Mouse (Mus musculus): ENCODE measurements around the gene Itgb8.

Gene Itgb8

DNA sequence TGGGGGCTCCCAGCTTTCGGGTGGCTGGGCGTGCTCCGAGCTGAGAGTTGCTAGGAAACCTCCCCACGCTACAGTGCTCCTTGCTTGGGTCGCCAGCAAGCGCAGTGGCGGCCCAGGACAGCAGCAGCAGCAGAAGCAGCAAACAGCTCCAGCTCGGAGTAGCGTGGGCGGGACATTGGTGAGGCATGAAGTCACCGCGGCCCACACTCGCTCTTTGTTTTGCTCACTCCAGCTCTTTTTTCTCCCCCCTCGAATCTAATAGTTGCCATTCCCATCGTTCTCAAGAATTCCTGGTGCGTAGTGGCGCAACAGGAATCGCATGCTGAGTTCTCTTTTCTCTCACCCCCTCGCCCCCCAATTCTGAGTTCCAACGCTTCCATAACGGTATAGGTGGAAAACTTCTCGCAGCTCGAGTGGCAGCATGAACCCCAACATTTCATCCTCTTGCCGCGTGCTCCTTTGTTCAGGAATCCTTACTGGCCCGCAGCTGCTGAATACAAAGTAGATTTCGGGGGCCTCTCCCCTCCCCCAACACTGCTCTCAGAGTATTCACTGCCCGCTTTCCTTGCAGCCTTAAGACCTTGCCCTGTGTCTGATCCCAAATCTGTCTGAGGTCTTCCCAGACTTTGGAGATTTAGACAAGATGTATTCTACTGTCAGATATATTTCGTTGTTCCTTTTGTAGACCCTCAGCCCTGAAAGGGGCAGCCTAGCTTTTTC lies at the start of gene Itgb8:
Gene Itgb8, minus strand, starts transcription at position 107 of the 720 bp plus-strand sequence.
- peak in 1 of 2 experiments; percentile 62 for DNase-seq (ENCODE audit: low spot score in 2 of 2)

DNA sequence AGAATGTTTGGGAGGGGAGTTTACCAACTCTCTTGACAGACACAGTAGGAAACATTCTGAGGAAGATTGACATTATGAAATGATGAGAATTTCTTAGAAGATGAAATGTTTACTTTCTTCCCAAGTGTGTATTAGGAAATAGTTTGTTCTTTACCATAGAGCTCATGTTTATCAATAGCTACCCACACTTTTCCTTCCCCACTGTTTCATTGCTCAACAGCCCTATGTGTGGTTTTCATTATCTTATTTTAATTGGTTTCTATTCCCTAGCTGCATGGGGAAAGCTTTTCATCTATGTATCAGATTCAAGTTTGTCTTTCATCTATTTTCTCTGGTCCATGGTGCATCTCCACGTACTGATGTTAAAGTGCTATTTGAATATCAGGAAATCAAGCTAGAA lies 37.7 kb upstream of the Itgb8 start:
- DNase-seq (ENCODE audit: low spot score in 2 of 2) = no peak

DNA sequence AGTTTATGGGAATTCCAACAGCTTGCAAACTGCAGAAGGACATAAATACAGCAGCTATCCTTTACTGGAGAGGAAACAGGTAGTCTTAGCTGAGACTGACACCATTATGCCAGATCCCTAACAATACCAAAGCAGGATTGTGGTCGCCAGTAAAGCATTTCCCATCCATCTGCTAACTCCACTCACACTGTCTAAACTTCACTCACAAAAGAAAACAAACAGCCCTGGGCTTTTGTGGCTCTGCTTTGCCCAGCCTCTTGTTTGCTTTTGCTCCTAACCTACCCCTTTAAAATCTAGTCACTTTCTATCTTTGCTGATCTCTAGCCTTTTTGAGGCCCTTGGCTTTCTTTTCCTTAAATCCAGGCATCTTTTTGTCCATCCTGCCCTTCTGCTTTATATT lies 35.0 kb upstream of the Itgb8 start:
- no peak for DNase-seq (ENCODE audit: low spot score in 2 of 2)

DNA sequence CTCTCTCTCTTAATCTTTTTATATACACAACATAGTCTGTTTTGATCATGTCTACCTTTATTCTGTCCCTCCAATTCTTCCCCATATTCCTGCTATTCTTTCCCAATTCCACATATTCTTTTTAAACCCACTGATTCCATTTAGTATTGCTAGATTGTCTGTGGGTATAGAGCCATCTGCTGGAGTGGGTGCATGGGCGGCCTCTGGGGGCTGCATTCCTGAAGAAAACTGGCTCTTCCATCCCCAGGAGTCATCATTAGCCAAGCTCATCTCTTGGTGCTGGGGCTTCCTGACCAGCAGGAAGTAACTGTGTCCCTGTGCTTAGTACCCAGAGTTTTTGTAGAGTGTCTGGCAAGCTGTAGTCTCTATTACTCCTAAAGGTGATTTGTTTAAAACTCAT lies 33.4 kb upstream of the Itgb8 start:
- no peak for DNase-seq (ENCODE audit: low spot score in 2 of 2)

DNA sequence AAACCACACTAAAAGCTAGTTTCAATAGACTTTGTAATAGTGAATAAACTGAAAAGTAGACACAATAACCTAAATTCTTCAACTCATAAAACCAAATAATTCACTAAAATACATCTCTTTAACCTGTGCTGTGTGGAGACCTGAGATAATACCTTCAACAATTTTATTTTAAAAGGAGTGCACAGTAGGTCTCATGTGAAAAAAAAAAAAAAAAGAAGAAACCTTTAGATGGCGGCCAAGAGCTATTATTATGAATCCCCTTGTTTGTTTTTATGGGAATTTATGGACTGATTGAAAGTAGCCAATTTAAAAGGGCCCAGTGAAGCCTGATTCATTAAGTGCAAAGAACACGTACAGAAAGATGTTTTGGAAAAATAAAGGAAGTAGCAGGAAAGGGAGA lies 31.4 kb upstream of the Itgb8 start:
- DNase-seq (ENCODE audit: low spot score in 2 of 2) = no peak

DNA sequence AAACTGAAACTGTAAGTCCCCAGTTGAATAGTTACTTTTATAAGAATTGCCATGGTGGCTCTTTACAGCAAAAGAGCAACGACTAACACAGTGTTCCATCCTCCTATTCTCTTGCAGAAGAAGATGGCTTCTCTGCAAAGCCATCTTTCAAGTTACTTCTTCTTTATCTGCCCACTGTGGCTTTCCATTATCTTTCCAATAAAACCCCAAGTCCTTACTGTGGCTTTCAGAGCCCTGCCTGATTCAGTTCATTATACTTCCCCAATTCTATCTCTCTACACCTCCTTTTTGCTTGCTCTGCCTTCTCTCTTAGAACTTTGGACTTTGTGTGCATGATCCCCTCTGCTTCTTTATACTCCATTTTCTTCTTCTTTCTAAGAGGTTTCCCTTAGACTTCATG lies 30.1 kb upstream of the Itgb8 start:
- DNase-seq (ENCODE audit: low spot score in 2 of 2) = no peak

DNA sequence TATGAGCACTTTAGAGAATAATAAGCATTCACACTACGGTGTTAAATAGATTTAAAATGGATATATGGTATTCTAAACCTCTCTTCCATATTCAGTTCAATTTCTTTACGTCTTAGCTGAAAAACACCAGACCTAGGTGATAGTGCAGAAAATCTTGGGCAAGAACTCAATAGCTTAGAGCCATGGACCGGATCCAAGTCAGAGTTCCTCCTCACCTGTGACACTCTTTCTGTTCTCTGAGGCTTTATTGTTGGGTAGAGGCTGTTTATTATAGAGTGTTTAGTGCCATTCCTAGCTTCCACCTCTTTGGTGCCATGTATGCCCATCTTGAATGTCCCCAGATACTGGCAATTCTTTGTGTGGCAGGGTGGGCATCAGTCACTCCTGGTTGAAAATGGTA lies 25.9 kb upstream of the Itgb8 start:
- DNase-seq (ENCODE audit: low spot score in 2 of 2) = no peak

DNA sequence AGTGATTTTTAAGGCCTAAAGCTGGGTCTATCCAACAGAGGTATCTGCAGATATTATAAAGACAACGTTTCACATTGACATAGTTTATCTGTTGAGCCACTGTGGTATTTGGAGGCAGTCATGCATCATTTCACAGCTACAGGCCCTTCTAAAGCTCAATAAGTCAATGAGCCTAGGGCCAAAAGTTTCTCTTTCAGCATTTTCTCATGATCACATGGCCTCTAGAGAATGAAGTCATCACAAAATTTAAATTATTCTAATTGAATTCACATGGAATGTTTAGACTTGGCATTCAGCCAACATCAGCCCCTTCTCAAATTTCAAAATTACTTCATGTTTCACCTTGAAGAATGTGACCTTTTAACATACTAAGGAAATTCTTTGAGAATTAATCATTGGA lies 10.0 kb upstream of the Itgb8 start:
- no peak for DNase-seq (ENCODE audit: low spot score in 2 of 2)

DNA sequence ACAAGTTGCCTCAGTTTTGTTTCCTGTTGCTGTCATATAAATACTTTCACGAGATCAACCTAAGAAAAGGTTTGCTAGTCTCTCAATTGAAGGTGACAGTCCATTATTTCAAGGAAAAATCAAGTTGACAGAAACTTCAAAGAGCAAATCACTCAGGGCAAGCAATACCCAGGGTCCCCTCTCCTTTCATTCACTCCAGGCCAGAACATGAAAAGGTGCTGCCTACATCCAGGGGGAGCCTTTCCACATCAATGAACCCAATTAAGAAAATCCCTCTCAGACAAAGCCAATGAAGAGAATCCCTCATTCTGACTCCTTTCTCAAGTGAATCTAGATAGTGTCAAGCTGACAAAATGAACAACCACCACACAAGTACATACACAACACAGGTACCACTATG lies 2.5 kb upstream of the Itgb8 start:
- no peak for DNase-seq (ENCODE audit: low spot score in 2 of 2)

DNA sequence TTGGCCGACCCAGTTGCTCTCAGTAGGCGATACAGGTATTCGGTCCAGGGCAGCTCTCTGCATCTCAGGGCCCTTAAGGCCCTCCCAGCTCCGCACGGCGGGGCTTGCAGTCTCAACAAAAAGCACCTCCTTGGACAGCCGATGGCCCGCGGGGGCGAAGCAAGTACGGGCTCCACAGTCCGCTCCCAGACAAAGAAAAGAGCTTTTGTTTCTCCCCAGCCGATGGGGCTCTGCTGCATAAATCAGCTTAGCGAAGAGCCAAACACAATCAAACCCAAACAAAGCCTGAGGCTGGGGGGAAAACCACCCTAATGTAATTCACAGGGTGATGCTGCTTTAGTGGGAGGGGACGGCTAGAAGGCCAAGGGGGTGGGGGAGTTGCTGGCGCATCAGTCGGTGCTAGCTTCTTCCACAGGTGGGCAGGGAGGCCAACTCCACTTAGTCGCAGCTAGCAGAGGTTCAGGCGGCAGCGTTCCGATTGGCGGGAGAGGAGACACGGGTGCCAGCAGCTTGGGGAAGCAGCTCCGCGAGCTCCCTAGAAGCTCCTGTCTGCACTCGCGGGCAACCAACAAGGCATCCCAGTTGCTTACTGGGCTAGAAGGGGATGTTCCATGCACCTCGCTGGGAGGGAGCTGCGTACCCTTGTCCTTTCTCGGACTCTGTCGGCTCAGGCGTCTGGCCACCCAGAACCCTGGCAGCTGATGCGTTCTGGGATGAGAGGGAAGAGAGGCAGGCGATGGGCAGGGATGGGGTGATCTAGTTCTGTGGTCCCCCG lies 494 bp downstream of the Itgb8 start:
- DNase-seq (ENCODE audit: low spot score in 2 of 2) = peak in 1 of 2 experiments; percentile 60

DNA sequence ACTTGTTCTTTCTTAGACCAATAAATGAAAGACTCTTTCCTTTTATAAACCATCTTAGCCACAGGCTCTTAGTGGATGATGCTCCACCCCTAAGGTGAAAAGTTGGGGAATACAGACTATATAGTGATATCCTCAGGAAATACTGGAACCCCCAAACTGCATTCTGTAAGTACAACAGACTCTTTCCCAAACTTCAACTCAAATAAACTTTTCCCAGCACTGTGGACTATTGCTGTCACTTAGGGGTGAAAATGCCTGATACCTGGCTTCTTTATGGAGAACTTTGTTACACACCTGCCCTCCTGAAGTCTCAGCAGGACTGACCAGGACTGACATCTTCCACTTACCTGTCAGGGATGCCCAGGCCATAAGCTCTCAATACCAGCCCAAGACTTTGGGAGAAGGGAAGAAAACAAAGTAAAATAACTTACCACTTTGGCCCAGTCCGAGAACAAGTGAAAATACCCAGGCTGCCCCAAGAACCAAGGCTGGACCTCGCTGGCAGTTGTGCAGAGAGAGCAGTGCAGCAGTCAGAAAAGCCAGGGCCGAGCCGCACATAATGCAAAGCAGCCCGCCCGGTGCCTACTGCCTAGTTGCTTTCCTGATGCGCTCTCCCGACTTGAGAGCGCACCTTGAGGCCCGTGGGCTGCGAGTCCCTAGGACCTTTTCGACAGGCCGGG lies 1.2 kb downstream of the Itgb8 start:
- DNase-seq (ENCODE audit: low spot score in 2 of 2) = no peak

DNA sequence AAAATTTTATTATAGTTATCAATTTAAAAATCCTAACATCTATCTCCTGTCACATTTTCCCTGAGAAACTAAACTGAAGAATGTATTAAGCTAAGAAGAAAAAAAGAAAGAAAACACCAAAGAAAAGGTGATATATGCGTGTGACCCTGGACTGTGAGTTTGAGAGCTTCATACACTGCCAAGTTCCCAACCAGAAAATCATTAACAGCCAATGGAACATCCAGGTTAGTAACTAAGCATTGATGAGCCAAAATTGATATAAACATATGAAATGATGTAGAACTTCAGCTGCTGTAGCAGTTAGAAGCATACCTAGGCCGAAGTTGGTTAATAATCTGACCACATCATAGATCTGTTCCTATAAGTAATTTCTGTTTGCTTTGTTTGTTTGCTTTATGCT lies 6.8 kb downstream of the Itgb8 start:
- no peak for DNase-seq (ENCODE audit: low spot score in 2 of 2)

DNA sequence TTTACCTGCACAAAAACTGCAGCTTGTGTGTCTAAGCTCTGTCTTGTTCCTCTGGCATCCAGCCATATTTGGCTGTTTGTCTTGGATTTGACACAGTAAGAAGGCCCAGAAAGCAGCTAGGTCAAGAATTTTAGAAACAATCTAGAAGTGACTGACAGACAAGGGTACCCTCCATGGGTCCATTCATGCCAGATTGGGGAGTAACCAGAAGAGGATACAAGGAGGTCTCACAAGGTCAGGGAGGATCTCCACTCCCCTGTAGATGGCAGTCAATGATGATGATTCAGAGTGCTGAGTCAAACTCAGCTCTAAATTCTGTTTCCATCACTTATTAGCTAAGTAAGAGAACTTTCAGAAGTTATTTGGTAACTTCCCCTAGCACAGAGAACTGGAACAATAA lies 8.2 kb downstream of the Itgb8 start:
- no peak for DNase-seq (ENCODE audit: low spot score in 2 of 2)

DNA sequence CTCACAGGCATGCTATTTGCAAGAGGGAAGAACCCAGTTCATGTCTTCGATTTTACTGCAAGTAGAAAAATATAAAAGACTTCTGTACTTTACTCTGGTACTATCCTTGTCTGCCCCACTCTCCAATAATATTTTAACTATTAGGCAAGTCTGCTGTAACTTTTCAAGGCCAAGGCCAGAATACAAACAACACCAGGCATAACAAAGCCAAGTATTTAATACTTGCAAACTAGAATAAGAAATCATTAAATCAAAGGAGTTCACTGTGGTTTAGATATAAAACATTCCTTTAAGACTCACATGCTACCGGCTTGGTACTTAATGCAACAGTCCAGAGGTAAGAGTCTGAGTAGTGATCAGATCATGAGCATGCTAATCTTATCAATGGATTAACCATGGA lies 9.0 kb downstream of the Itgb8 start:
- DNase-seq (ENCODE audit: low spot score in 2 of 2) = no peak

DNA sequence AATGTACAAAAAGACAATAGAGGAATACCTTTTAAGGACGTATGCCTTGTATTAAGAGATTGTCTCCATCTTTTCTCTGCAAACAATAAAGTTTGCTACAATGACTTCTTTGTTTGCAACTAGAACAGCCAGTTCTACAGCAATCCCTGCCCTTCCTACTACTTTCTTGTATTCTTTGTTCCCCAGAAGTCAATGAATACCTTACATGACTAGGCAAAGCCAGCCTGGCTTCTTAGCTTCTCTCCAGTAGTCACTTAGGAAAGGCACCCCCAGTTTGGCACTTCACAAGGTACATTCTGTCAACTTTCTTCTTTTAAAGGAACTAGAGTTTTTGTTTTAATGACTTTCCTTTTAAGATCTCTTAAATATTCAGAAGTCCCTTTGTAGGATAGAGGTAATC lies 10.7 kb downstream of the Itgb8 start:
- DNase-seq (ENCODE audit: low spot score in 2 of 2) = no peak

DNA sequence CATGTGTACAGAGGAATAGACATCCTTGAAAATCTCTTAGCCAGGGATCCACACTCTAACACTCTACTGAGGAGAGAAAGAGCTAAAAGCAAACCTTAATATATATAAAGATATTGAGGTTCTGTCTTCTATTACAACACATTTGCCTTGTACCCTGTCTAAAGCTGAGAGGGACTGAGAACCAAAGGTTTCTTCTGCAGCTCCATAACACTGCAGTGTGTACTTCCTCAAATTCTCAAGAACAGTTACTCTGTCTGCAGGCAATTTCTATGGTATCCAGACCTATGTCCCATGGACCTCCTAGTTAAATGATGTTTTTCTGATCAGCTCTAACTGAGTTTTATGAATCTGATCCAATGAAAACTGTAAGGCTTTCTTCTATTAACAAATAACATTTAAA lies 13.9 kb downstream of the Itgb8 start:
- DNase-seq (ENCODE audit: low spot score in 2 of 2) = no peak

DNA sequence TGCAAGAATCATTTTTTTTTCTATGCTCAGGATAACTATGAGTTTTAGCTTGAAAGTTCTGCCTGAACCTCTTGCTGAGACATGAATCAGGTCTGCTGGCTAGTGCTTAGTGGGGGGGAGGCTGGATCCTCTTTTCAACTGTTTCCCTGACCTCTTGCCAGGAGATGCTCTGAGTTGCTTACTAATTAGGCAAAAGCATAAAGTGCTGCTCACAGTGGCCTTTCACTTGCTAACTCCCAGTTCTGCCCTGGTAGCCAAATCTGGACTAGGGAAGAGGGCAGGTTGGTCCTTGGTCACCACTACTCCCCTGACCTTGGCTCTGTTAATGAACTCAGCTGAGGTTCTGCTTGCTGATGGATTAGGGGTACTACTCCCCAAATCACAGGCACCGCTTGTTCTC lies 19.2 kb downstream of the Itgb8 start:
- no peak for DNase-seq (ENCODE audit: low spot score in 2 of 2)

DNA sequence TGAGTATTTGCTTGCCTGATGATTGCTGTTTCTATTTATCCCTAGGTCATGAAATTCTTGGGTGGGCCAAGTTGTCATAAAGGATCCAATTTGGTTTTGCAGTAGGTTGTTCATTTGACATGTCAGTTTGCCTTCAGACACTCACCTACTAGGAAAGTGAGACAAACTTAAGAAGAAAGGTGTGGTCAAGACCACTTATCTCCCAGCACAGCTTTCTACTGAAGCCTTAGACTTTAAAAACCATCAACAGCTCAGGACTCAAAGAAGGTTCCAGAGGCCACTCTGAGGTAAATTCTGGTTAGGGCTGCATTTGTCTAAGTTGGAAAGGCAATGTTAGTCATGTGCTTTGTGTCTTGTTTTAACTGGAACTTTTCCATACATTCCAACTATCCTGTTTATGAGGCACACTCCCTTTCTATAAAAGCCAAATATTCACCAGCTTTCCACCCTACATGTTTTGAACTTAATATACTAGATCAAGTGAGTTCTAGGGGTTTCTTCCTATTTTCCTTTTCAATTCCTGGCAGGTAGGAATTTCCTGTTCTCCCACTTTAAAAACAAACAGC lies 20.8 kb downstream of the Itgb8 start:
- no peak for DNase-seq (ENCODE audit: low spot score in 2 of 2)

DNA sequence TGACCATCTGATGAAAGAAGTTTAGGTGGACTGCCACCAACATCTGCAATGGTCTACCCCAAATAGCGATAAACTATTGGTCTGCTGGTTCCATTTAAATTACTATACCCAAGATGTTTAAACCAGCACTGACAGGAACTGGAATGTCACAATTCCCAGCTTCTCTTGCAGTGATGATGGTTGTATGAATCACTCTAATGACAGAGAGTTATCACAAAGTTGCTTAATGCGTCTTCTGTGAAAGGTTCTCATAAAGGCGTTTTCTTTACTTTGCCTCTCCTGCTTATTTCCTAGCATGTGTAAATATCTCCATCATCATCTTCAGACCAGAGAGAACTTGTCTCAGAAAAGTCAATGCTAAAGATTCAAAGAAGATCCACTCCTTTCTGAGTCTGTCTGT lies 23.4 kb downstream of the Itgb8 start:
- no peak for DNase-seq (ENCODE audit: low spot score in 2 of 2)

DNA sequence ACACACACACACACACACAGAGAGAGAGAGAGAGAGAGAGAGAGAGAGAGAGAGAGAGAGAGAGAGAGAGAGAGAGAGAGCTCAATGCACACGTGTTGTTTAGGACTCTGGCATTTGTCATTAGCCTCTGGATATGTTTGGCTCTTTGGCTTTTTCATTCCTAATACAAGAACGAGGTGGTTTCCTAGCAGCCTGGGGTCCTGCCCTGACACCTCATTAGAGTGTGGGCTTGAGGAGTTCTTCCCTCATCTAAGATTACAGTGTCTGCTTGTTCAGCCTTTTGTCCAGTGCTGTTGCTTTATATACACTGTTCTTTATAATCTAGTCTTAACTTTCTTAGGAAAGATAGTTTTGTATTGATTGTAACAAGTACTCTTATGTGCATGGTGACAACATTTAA lies 27.1 kb downstream of the Itgb8 start:
- no peak for DNase-seq (ENCODE audit: low spot score in 2 of 2)

DNA sequence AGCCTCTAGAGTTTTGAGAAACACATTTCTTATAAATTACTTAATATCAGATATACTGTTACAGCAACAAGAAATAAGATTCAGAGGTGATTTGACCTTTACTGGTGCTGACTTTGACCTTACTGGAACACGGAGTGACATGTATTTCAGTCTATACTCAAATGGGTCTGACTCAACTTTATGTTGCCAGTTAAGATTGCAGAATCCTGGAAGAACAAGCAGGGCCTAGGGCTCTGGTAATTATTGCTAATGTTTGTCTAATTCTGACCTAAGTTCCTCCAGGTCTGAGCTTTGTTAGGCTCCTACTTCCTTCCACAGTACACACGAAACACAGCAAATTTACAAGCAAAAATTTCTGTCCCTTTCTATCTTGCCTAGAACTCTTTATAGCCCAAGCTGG lies 28.0 kb downstream of the Itgb8 start:
- DNase-seq (ENCODE audit: low spot score in 2 of 2) = no peak

DNA sequence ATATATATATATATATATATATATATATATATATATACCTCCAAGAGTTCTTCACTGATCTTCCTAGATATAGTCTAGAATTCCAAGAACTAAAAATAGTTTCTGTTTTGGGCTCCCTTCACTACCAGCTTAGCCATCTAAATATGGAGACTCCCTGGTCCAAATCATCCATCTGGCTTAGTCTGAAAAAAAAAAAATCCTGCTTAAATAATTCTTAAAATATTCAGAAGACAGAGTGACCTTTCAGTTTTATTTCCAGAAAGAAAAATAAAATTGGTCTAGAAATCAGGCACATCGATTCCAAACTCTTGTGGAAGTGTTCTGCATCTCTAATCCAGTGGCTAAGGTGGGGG lies 28.6 kb downstream of the Itgb8 start:
- no peak for DNase-seq (ENCODE audit: low spot score in 2 of 2)
